Mouse (Mus musculus): ENCODE measurements at regions not wholly inside any gene's neighbourhood (a gene's known extent, or its start where the extent isn't known, plus 50 kb on each side); places are given as distances from the start of the nearest gene placed in this dataset.

DNA sequence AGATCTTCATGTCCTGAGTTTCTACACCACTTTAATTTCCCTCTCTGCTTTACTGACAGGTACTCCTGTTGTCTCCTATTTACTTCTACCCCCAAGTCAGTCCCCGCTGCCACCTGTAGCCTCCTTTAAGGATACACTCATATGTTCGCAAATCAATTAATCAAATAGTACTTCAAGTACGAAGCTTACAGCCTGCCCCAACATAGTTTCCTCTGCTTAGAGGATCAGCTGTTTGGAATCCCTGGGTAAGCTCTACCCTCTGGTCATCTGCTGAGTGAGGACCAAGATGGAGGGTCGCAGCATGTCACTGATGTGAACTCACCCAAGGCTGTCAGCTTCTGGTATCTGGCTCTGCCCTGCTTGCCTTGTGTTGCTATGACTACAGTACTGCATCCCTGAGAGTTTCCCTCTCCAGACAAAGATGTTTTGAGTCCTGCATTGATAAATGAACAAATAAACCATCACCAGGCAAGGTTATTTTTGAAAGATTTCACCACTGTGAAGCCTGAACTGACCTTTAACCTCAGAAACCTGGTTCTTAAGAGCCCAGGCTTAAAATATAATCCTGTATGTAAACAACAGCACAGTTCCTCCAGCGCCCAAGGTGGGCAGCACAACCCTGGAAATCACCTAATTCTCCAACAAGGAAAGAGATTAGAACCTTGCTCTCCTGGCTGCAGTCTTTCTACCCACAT is 159.6 kb upstream of the Foxq1 start:
- no peak for DNase-seq (ENCODE audit: extremely low read depth, low read depth, low spot score)

DNA sequence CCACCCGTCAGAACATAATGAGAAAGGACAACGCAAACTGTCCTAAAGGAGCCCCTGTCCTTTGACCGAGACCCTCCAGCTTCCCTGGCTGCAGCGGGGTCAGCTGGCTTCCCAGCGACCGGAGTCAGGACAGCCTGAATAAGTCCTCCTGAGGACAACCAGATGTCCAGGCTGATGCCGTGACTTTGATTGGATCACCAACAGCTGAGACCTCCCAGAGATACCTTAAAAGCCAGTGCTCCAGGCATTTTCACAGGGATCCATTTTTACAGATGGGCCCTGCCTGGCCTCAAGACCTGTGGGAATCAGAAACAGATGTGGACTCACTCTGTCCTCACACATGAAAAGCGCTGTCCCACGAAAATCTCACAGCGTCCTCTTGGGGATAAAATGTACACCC is 158.7 kb upstream of the Foxq1 start:
- DNase-seq (ENCODE audit: extremely low read depth, low read depth, low spot score): no peak

GRCm38 (mm10) chr13:31400401-31400800 is 155.5 kb upstream of the Foxq1 start:
- DNase-seq (ENCODE audit: extremely low read depth, low read depth, low spot score): no peak

- no peak for DNase-seq (ENCODE audit: extremely low read depth, low read depth, low spot score)
Observed at GRCm38 (mm10) chr13:31405312-31405711, 150.6 kb upstream of the Foxq1 start.

DNA sequence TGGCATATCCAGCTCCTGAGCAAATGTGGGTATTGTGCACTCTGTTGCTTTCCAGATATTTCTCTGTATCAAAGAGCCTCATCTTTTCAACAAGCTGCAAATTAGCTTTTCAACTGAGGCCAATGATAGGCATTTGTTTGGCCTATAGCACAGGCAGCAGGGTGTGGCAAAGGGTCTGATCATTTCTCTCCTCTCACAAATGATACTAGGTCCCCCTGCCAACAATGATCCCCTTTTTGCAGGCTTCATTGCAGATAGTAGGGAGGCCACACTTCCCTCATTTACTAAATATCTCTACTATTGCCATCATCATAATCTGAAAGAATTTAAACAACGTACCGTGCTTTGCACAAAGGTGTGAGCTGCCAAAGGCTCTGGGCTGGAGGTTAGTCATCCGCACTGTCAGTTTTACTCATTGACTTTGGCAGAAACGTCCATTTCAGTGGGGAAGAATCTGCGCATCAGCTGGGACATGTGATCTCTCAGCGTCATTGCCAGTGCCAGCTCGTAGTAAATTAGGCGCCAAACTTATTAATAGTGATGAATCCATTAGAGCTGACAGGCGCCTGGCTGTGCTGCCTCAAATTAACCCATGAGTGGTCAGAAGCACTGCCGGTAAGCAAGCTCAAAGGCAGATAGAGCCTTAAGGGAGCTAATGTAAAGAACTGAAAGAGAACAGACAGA is 147.4 kb upstream of the Foxq1 start:
- DNase-seq (ENCODE audit: extremely low read depth, low read depth, low spot score): no peak

DNA sequence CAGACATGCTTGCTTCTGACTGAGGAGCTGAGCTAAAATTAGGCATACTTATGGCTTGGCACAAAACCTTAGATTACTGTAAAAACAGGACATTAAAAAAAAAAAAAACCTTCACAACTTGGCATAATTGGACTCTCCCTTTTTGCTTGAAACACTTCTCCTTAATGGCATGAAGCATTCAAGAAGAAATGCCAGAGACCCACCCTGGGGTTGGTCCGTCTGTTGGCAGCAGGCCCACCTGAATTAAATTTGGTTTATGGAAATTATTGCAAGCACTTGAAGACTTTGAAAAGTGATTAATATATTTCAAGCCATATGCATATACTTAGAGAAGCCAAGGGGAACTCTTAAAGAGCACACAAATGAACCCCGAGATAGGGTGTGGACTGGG is 146.8 kb upstream of the Foxq1 start:
- no peak for DNase-seq (ENCODE audit: extremely low read depth, low read depth, low spot score)

DNA sequence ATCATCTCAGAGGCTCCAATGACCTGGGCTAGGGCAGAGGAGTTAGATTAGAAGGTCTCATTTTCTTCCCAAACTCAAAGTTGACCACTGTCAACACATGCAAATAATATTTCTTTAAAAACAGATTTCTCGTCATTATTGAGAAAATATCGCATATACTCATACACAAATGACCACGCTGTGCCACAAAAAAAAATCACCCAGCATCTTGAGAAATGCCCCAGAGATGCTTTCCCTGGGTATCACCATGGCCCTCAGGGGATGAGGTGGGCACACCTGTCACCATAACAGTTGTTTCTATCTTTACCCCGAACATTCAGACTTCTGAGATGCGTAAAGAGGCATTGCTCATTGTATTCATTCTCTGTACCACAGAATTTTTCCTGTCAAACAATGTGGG is 134.4 kb upstream of the Foxq1 start:
- no peak for DNase-seq (ENCODE audit: extremely low read depth, low read depth, low spot score)

DNA sequence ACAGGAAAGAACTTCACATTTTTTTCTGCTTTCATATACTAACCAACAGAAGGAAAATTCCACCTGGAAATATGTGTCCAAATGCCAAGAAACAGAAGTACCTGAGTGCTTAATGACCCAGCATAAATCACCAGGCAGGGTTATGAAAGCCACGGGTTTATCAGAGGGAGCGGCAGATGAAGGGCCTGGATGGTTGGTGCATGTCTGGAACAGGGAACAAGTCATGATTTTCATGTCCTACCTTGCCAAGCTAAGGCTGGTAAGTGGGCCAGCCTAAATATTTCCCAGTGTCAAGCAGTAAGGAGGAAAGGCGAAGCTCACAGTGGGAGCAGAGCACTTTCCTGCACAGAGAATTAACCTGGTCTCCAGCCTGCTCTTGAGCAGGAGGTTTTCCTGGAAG is 132.3 kb upstream of the Foxq1 start:
- no peak for DNase-seq (ENCODE audit: extremely low read depth, low read depth, low spot score)

DNA sequence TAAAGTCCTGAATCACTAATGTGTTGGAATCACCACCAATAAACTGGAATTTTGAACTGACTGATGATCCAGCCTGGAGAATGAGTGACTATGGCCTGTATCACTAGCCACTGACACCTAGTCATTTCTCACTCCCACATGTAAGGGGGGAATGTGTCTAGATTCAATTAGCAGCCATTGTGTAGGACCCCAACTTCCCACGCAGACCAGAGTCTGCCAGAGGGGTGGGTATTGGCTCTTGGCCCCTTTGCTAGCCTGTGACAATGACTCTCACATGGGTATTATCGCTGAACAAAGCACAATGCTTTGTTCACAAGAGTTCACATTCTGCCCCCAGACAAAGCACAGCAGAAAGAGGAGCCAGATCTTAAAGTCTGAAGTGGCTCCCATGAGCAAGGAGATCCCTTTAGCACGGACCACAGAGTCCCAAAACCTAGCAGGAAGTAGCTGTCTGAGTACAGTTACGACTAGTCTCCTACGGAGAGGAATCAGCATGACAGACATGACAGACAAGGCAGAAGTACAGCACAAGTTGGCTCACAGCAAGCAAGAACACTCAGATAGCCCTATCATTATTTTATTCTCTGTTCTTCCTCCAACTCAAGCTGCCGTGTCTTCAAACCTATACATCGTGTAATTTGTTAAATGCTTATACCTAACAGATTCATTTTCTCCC is 130.0 kb upstream of the Foxq1 start:
- DNase-seq (ENCODE audit: extremely low read depth, low read depth, low spot score): no peak

DNA sequence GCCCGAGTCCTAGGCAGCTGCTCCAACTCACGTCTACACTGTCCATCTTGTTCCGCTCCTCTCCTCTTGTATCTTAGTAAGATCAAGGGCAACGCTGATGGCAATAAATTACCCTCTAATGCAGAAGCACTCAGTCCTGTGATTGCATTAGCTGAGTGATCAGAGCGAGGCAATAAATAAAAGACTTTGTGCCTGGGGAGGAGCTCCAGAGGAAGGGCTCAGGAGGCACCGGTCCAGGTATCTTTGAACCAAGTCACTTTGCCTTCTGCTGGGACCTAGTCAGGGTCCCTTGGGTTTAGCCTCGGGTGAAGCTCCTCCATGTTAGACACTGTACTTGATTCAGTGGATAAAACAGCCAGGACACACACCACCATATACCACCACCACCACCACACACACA is 119.5 kb upstream of the Foxq1 start:
- DNase-seq (ENCODE audit: extremely low read depth, low read depth, low spot score): no peak

GRCm38 (mm10) chr13:31439761-31440627 is 115.9 kb upstream of the Foxq1 start:
- no peak for DNase-seq (ENCODE audit: extremely low read depth, low read depth, low spot score)

- DNase-seq (ENCODE audit: extremely low read depth, low read depth, low spot score): no peak
Observed at GRCm38 (mm10) chr13:31458883-31459282, 97.1 kb upstream of the Foxq1 start.

DNA sequence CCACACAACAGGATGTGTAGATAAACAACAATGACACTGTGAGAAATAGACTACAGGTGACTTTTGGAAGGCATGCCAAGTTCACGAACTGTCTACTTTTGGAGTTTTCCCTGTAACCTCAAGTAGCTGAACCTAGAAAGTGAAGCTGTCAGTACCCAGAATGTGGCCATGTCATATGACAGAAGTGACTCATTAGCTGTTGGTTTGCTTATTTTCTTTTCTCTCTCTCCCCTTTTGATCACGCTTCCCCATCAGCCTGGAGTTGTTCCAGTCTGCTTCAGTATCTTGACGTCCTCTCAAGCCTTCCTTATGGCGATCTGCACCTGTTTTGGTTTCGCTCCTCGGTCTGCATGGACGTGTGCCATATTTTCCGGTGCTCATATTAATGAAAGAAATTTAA is 90.8 kb upstream of the Foxq1 start:
- no peak for DNase-seq (ENCODE audit: extremely low read depth, low read depth, low spot score)

GRCm38 (mm10) chr13:31465711-31466110 is 90.2 kb upstream of the Foxq1 start:
- DNase-seq (ENCODE audit: extremely low read depth, low read depth, low spot score): no peak

- no peak for DNase-seq (ENCODE audit: extremely low read depth, low read depth, low spot score)
Observed at GRCm38 (mm10) chr13:31468131-31468530, 87.8 kb upstream of the Foxq1 start.

DNA sequence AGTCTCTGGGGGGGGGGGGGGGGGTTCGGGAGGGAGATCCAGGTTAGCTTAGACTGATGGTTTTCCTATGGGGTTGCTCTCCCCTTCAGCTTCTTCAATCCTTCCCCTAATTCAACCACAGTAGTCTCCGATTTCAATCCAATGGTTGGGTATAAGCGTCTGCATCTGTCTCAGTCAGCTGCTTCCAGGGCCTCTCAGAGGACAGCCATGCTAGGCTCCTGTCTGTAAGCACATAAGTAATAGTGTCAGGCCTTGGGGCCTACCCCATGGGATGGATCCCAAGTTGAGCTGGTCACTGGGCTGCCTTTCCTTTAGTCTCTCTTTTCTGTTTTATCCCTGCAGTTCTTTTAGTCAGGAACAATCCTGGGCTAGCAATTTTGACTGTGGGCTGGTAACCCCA is 87.0 kb upstream of the Foxq1 start:
- no peak for DNase-seq (ENCODE audit: extremely low read depth, low read depth, low spot score)

- DNase-seq (ENCODE audit: extremely low read depth, low read depth, low spot score): no peak
Observed at GRCm38 (mm10) chr13:31472366-31472765, 83.6 kb upstream of the Foxq1 start.

- no peak for DNase-seq (ENCODE audit: extremely low read depth, low read depth, low spot score)
Observed at GRCm38 (mm10) chr13:31472804-31473203, 83.1 kb upstream of the Foxq1 start.

- no peak for DNase-seq (ENCODE audit: extremely low read depth, low read depth, low spot score)
Observed at GRCm38 (mm10) chr13:31473275-31473674, 82.7 kb upstream of the Foxq1 start.

GRCm38 (mm10) chr13:31475845-31476244 is 80.1 kb upstream of the Foxq1 start:
- no peak for DNase-seq (ENCODE audit: extremely low read depth, low read depth, low spot score)

- DNase-seq (ENCODE audit: extremely low read depth, low read depth, low spot score): no peak
Observed at GRCm38 (mm10) chr13:31477171-31477867, 78.6 kb upstream of the Foxq1 start.
